In genomic region chr3:141838864-141839263, GRCm38 (mm10) we compare ENCODE assay signal across 8 mouse cellular contexts.
DNase-seq lines count a peak whose midpoint lies in the region; TF ChIP-seq lines count a peak whose summit lies in the region.

No protein-coding gene starts in this region.

- H3K4me3 ChIP-seq in gastrocnemius, adult 2 months, result no peak overlapping the region

- intact Hi-C loops in gastrocnemius, adult 2 months (cut with DNase I), result no loop called here
- intact Hi-C loops in gastrocnemius, postnatal 14 days (cut with DNase I; ENCODE audit: low total_unique reads), result no loop called here
- intact Hi-C loops in left cerebral cortex, postnatal 4 days (cut with DNase I), result no loop called here

- DNase-seq in gastrocnemius, adult 2 months, result no peak
- DNase-seq in gastrocnemius, postnatal 14 days, result no peak
- peak; percentile 41 for DNase-seq in right cerebral cortex, adult 18-20 months
- no peak for DNase-seq in right cerebral cortex, postnatal 4 days
- DNase-seq in embryo, embryonic 11 days, result peak; percentile 74
- DNase-seq in left cerebral cortex, postnatal 4 days, result peak; percentile 27
- DNase-seq in yolk sac, embryonic 10.5 days (ENCODE audit: low spot score), result peak; percentile 16
- no peak for DNase-seq in gastrocnemius, adult 8-10 months (ENCODE audit: low spot score in 2 of 2)

- no peak overlapping the region for H3K27ac ChIP-seq in gastrocnemius, adult 2 months

- TF ChIP-seq CTCF in gastrocnemius, adult 2 months (IDR thresholded peaks at IDR 0.05), result peak; percentile 72

Comparison
In these comparisons a context has a peak if more than half of its experiments do, and no peak if none do; other contexts are left out.
1. DNase-seq: peak in right cerebral cortex, adult 18-20 months (single experiment), embryo, embryonic 11 days (single experiment), left cerebral cortex, postnatal 4 days (single experiment) and yolk sac, embryonic 10.5 days (single experiment); none in gastrocnemius, adult 2 months (single experiment), gastrocnemius, postnatal 14 days (single experiment), right cerebral cortex, postnatal 4 days (single experiment) and gastrocnemius, adult 8-10 months (0 of 2).